Mouse (Mus musculus) lung, postnatal 4 days (tissue): ENCODE results near the gene Ptprd.
"Not testable (repeated sequence)": the region's sequence is repeated elsewhere in the genome, so short reads cannot be mapped to it uniquely, and the experiment has no call there.

Experiments used
- DNase-seq, 2 experiments: peaks; one replicate each; pipeline ENCODE4 v3.0.0; 2021

Gene Ptprd

DNA sequence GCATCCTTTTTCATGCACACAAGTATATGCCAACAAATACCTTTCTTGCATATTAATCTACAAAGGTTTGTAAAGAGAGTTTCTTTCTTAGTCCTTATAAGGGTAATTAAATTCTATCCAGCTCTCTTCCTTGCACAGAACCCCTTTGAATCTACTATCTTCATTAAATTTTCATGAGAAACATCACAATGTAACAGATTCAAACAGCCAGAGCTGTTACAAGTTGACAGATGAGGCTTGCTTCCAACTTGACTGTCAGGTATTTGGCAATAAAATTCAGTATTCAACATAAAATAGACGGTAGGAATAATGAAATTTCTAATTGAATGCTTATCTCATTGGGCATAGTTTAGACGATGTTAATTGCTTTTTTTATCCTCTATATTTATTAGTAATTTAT, 2067.4 kb downstream of the Ptprd start:
- DNase-seq = no peak

DNA sequence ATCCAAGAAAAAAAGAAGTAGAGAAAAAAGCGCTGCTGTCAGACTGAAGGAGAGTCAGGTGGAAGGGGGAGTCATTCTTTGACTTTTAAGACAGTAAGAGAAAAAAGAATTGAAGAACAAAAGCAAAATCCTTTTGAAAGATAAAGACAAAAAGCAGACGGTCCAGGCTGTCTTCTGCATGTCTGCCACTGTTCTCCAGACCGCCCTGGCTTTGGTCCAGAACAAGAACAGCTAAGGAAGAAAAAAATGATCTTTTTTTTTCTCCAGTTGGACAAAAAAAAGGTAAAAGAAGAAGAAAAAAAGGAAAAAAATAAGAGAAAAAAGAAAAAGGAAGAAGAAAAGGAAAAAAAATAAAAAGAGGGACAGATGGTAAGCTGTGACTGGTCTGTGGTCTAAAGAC, 2073.9 kb downstream of the Ptprd start:
- DNase-seq = no peak

DNA sequence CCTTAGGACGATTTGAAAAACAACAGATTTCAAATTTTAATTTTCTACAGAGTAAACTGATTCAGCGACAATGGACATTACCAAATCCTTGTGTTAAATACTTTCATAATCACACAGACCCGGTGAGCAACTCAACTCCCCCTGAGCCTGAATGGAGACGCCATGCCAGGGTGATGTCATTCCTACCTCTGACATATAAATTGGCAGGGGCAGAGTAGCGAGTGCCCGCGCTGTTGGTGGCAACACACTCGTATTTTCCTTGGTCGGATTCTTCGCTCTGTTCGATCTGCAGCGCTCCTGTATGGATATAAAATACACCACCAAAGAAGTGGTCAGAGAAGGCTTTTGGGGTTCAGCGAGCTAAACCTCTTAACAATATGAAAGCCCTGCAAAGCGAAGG, 2075.1 kb downstream of the Ptprd start:
- no peak for DNase-seq

- DNase-seq = no peak
Measured at GRCm38 (mm10) chr4:76091845-76092244, 2119.9 kb downstream of the Ptprd start.

DNA sequence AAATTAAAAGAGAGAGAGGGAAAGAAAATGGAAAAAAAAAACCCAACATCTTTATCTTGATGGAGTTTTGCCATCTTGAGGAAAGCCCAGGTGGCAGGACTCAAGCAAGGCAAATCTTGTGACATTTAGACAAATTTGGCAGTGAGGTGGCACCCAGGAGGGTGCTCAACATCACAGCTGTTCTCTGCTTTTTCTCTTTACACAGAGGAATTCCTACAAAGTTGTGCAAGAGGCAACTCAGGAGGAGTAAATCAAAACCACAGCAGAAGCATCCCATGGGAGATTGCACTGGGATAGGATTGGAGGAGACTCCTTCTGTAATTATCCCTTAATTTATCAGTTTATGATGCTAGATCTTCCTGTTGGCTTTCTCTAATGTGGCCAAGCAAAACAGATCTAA, 2121.9 kb downstream of the Ptprd start:
- no peak for DNase-seq

DNA sequence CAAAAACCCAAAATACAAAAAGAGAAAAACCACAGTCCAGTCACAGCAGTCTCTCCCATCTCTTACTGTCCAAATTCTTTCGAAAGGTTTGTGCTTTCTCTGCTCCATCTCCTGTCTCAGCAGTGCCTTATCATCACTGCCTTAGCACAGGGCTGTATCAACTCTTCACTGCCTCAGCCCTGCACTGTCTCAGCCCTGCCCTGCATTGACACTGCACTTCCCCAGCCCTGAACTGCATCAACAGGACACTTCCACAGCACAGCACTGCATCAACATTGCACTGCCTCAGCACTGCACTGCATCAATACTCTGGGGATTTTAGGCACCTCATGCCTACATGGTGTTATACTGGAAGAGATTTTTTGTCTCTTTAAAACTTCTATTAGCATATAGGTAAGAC, 2135.7 kb downstream of the Ptprd start:
- no peak for DNase-seq

DNA sequence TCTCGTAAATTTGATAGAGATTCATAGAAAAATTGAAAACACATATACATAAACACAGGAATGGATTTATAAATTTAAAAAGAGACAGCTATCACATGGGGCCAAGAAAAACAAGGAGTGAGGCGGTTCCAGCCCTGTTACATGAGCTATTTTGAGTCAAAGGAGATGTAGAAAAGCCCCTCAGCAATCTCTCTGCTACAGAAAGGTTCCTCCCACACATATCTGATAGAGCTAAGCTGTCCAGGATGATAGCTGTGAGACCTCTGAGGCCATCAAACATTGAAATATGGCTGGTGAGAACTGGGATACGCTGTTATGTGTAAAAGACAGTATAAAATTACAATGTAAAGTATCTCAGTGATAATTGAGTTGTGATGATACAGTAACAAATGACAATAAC, 2138.5 kb downstream of the Ptprd start:
- no peak for DNase-seq

- DNase-seq = no peak
Measured at GRCm38 (mm10) chr4:76071720-76072119, 2140.0 kb downstream of the Ptprd start.

DNA sequence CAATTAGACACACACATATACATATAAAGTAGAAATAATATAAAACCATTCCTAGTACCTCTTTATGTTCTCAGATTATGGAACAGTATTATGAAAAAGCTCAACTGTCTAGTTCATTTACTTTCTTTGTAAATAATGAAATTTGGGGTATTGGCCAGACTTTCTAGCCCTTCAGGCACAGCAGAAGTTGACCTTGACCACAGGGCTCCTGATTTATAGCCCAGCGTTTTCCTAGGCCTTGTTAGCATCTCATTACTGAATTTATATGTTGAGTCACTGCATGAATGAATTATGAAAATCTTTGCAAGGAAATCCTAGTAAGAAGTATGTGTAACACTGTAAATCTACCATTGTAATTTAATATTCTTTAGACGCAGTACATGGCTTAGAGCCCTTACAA, 2154.9 kb downstream of the Ptprd start:
- no peak for DNase-seq

- no peak for DNase-seq
Measured at GRCm38 (mm10) chr4:76045650-76046049, 2166.1 kb downstream of the Ptprd start.

DNA sequence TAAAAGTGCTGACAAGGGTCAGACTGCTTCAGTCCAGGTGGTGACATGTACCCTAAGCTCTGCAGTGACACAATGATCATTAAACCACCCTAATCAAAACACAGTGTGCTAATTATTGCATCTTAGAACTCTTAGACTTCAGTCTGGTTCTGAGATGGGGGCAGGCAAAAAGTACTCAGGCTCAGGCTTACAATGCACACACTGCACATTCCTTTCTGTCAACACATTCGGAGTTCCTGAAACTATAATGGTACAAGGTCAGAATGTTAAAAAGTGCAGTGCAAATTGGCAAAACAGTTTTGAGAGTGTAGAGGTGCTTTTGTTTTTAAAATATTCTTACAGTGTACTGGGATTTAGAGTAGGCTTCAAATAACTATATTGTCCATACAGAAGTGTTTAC, 2167.0 kb downstream of the Ptprd start:
- DNase-seq = no peak

DNA sequence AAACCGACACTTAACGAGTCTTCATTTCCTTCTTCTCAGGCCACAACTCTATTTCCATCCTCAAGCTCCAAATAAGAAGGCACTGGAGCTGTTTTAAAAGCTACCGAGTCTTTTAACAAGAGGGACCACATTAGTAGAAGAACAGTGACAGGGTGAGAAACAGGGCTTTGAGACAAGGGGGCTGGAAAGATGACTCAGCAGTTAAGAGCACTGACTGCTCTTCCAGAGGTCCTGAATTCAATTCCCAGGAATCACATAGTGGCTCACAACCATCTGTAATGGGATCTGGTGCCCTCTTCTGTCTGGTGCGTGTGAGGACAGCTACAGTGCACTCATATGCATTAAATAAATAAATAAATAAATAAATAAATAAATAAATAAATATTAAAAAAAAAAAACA, 2174.6 kb downstream of the Ptprd start:
- not testable (repeated sequence) for DNase-seq

DNA sequence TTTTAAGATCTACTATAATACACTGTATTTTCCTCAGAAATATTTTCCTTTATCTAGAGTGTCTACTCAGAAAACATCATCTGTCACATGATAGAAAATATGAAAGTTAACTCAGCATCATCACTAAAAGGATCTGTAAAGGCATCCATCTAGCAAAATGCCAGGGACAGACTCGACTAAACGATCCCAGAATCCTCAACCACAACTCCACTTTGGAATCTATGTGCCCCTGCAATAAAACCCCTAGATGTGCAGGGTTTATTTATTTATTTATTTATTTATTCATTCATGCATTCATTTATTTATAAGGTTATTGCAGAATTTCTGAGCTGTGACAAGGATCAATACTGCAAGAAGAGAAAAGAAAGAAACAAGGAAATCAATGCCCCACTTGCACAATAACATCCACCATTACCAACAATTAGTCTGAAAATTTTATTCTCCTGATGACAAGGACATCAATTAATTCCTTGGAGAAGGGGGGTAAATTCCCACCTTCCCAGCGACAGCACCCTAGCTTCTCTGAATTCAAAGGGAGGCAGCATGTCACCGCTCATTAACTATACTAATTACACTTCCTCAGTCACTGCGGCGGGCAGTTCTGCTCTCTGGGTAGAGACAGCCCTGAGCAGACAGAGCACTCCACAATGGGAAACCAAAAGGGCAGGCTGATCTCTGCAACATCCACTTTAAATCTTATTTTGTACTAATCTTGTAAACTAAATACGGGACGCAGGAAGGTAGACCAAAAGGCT, 2186.0 kb downstream of the Ptprd start:
- DNase-seq = no peak

GRCm38 (mm10) chr4:76024502-76024821, 2187.3 kb downstream of the Ptprd start:
- no peak for DNase-seq

- DNase-seq = no peak
Measured at GRCm38 (mm10) chr4:76023756-76024501, 2187.8 kb downstream of the Ptprd start.

DNA sequence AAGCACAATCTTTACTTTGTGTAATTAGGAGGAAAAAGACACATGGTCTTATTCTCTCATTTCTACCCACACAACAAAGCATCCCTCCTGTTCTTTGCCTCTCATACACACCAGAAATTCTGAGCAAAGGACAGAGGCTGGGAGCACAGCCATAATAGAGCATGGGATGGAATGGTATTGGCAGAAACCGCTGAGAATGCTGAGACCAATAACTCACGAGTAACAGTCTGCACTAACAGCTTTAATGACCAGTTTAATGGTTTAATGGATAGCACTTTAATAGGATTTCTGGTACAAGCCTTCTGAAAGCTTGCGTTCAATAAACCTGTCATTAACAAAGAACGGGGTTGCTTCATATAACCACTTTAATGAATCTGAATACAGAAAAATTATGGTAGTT, 2190.1 kb downstream of the Ptprd start:
- no peak for DNase-seq

- no peak for DNase-seq
Measured at GRCm38 (mm10) chr4:76015026-76015425, 2196.7 kb downstream of the Ptprd start.

GRCm38 (mm10) chr4:76014151-76014840, 2197.5 kb downstream of the Ptprd start:
- DNase-seq = no peak

DNA sequence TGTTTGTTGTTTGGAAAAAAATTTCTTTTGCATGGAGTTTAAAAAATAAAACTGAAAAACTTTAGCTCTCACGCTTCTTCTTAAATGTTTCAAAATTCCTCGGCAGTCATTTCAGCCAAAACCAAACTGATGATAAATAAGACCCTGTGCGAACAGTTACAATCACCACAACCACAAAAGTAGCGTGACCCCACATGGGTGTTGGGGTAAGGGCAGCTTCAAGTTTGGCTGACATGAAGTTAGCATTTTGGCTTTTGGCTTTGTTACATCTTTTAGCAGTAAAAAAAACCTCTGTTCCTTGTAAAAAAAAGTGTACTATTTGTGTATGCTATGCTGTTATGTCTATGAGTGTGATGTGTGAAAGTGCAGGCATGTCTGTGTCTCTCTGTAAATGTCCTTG, 2203.2 kb downstream of the Ptprd start:
- DNase-seq = no peak

- no peak for DNase-seq
Measured at GRCm38 (mm10) chr4:76007219-76007618, 2204.5 kb downstream of the Ptprd start.

DNA sequence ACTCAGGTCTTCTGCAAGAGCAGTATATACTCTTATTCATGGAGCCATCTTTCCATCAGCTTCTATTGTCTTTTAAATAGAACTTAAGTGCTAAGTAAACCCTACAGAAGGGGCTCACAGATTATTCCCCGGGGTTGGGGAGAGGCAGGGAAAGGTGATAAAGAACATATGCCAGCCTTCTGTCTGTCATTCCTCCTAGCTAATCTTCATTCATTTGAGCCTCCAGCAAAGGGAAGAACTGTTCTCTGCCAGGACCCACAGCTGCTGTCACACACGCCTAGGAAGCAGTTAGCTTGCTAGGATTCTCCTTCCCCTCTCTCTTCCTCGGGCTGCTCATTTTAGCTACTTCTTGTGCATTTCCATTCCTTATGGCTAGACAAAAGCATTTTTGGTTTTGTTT, 2205.0 kb downstream of the Ptprd start:
- DNase-seq = peak in 1 of 2 experiments; percentile 28

GRCm38 (mm10) chr4:76004161-76004560, 2207.6 kb downstream of the Ptprd start:
- DNase-seq = no peak

GRCm38 (mm10) chr4:76000258-76000657, 2211.5 kb downstream of the Ptprd start:
- DNase-seq = no peak

GRCm38 (mm10) chr4:75995841-75996240, 2215.9 kb downstream of the Ptprd start:
- no peak for DNase-seq
